Mouse (Mus musculus): ENCODE data around the gene Scp2d1. TPM values are rescaled to one million over a fixed set of nuclear protein-coding genes. Genes with fewer than 3 reads are reported as not detected.
"Not testable (repeated sequence)": the region's sequence is repeated elsewhere in the genome, so short reads cannot be mapped to it uniquely, and the experiment has no call there.

The Scp2d1 gene
- polyA plus RNA-seq (2011; ENCODE audit: insufficient read depth, insufficient read length, low read depth, missing spikeins) = not detected in 2 replicates

GRCm38 (mm10) chr2:144823356-144823755, at the start of gene Scp2d1:
Gene Scp2d1, plus strand, starts transcription at chr2:144823656.
- H3K9ac ChIP-seq (ENCODE audit: low read depth, poor library complexity, severe bottlenecking); H3K4me3 ChIP-seq (ENCODE audit: low read depth, low read length); H3K27me3 ChIP-seq (ENCODE audit: control insufficient read depth, insufficient read depth, low read length, poor library complexity, severe bottlenecking); H3K36me3 ChIP-seq (ENCODE audit: control insufficient read depth, insufficient read depth, low read length, poor library complexity, severe bottlenecking); H3K4me1 ChIP-seq (ENCODE audit: control insufficient read depth, insufficient read depth, low read length); H3K27ac ChIP-seq (ENCODE audit: insufficient read depth, low read length); H3K9me3 ChIP-seq (replicated peaks; ENCODE audit: control insufficient read depth, insufficient read depth, low read length, poor library complexity, severe bottlenecking): not testable (repeated sequence)

GRCm38 (mm10) chr2:144774636-144775160, 48.8 kb upstream of the Scp2d1 start:
- Histone ChIP-seq H3K27ac (ENCODE audit: insufficient read depth, low read length) (no peak overlapping the region), H3K36me3 (ENCODE audit: control insufficient read depth, insufficient read depth, low read length, poor library complexity, severe bottlenecking) (no peaks in the 10 kb centered on the region), H3K4me1 (ENCODE audit: control insufficient read depth, insufficient read depth, low read length) (no peaks in the 10 kb centered on the region), H3K4me3 (ENCODE audit: low read depth, low read length) (no peak overlapping the region), H3K9ac (ENCODE audit: low read depth, poor library complexity, severe bottlenecking) (no peak overlapping the region), H3K27me3 (ENCODE audit: control insufficient read depth, insufficient read depth, low read length, poor library complexity, severe bottlenecking) (no peaks in the 10 kb centered on the region), H3K9me3 (replicated peaks; ENCODE audit: control insufficient read depth, insufficient read depth, low read length, poor library complexity, severe bottlenecking) (no peaks in the 10 kb centered on the region)
- TF ChIP-seq POLR2A (IDR thresholded peaks at IDR 0.05; ENCODE audit: insufficient read depth, low read length) (no peak), CTCF (IDR thresholded peaks at IDR 0.05; ENCODE audit: low read depth, low read length) (no peak), EP300 (IDR thresholded peaks at IDR 0.05; ENCODE audit: insufficient read depth, low read depth, low read length) (no peak)

GRCm38 (mm10) chr2:144775626-144776025, 47.8 kb upstream of the Scp2d1 start:
- TF ChIP-seq EP300 (IDR thresholded peaks at IDR 0.05; ENCODE audit: insufficient read depth, low read depth, low read length) = no peak
- no peak for TF ChIP-seq CTCF (IDR thresholded peaks at IDR 0.05; ENCODE audit: low read depth, low read length)
- no peak for TF ChIP-seq POLR2A (IDR thresholded peaks at IDR 0.05; ENCODE audit: insufficient read depth, low read length)
- Histone ChIP-seq H3K4me3 (ENCODE audit: low read depth, low read length) (no peak overlapping the region), H3K9me3 (replicated peaks; ENCODE audit: control insufficient read depth, insufficient read depth, low read length, poor library complexity, severe bottlenecking) (no peaks in the 10 kb centered on the region), H3K36me3 (ENCODE audit: control insufficient read depth, insufficient read depth, low read length, poor library complexity, severe bottlenecking) (no peaks in the 10 kb centered on the region), H3K27me3 (ENCODE audit: control insufficient read depth, insufficient read depth, low read length, poor library complexity, severe bottlenecking) (no peaks in the 10 kb centered on the region), H3K9ac (ENCODE audit: low read depth, poor library complexity, severe bottlenecking) (no peak overlapping the region), H3K4me1 (ENCODE audit: control insufficient read depth, insufficient read depth, low read length) (no peaks in the 10 kb centered on the region), H3K27ac (ENCODE audit: insufficient read depth, low read length) (no peak overlapping the region)

- no peak overlapping the region for H3K9ac ChIP-seq (ENCODE audit: low read depth, poor library complexity, severe bottlenecking)
- H3K9me3 ChIP-seq (replicated peaks; ENCODE audit: control insufficient read depth, insufficient read depth, low read length, poor library complexity, severe bottlenecking) = no peaks in the 10 kb centered on the region
- H3K27me3 ChIP-seq (ENCODE audit: control insufficient read depth, insufficient read depth, low read length, poor library complexity, severe bottlenecking) = no peaks in the 10 kb centered on the region
- no peaks in the 10 kb centered on the region for H3K36me3 ChIP-seq (ENCODE audit: control insufficient read depth, insufficient read depth, low read length, poor library complexity, severe bottlenecking)
- no peak overlapping the region for H3K4me3 ChIP-seq (ENCODE audit: low read depth, low read length)
- TF ChIP-seq CTCF (IDR thresholded peaks at IDR 0.05; ENCODE audit: low read depth, low read length) (no peak), POLR2A (IDR thresholded peaks at IDR 0.05; ENCODE audit: insufficient read depth, low read length) (no peak), EP300 (IDR thresholded peaks at IDR 0.05; ENCODE audit: insufficient read depth, low read depth, low read length) (no peak)
- no peak overlapping the region for H3K27ac ChIP-seq (ENCODE audit: insufficient read depth, low read length)
- H3K4me1 ChIP-seq (ENCODE audit: control insufficient read depth, insufficient read depth, low read length) = no peaks in the 10 kb centered on the region
These were observed 44.2 kb upstream of the Scp2d1 start for GRCm38 (mm10) chr2:144779263-144779662.

GRCm38 (mm10) chr2:144780731-144781130, 42.7 kb upstream of the Scp2d1 start:
- Histone ChIP-seq H3K27ac (ENCODE audit: insufficient read depth, low read length) (no peak overlapping the region), H3K9me3 (replicated peaks; ENCODE audit: control insufficient read depth, insufficient read depth, low read length, poor library complexity, severe bottlenecking) (no peaks in the 10 kb centered on the region), H3K36me3 (ENCODE audit: control insufficient read depth, insufficient read depth, low read length, poor library complexity, severe bottlenecking) (no peaks in the 10 kb centered on the region), H3K4me1 (ENCODE audit: control insufficient read depth, insufficient read depth, low read length) (no peaks in the 10 kb centered on the region), H3K4me3 (ENCODE audit: low read depth, low read length) (no peak overlapping the region), H3K27me3 (ENCODE audit: control insufficient read depth, insufficient read depth, low read length, poor library complexity, severe bottlenecking) (no peaks in the 10 kb centered on the region), H3K9ac (ENCODE audit: low read depth, poor library complexity, severe bottlenecking) (no peak overlapping the region)
- TF ChIP-seq EP300 (IDR thresholded peaks at IDR 0.05; ENCODE audit: insufficient read depth, low read depth, low read length) (no peak), POLR2A (IDR thresholded peaks at IDR 0.05; ENCODE audit: insufficient read depth, low read length) (no peak), CTCF (IDR thresholded peaks at IDR 0.05; ENCODE audit: low read depth, low read length) (no peak)

- H3K9ac ChIP-seq (ENCODE audit: low read depth, poor library complexity, severe bottlenecking) = no peak overlapping the region
- no peaks in the 10 kb centered on the region for H3K36me3 ChIP-seq (ENCODE audit: control insufficient read depth, insufficient read depth, low read length, poor library complexity, severe bottlenecking)
- H3K27me3 ChIP-seq (ENCODE audit: control insufficient read depth, insufficient read depth, low read length, poor library complexity, severe bottlenecking) = no peaks in the 10 kb centered on the region
- TF ChIP-seq EP300 (IDR thresholded peaks at IDR 0.05; ENCODE audit: insufficient read depth, low read depth, low read length) (no peak), CTCF (IDR thresholded peaks at IDR 0.05; ENCODE audit: low read depth, low read length) (peak; percentile 8), POLR2A (IDR thresholded peaks at IDR 0.05; ENCODE audit: insufficient read depth, low read length) (no peak)
- no peak overlapping the region for H3K27ac ChIP-seq (ENCODE audit: insufficient read depth, low read length)
- H3K4me1 ChIP-seq (ENCODE audit: control insufficient read depth, insufficient read depth, low read length) = no peaks in the 10 kb centered on the region
- H3K9me3 ChIP-seq (replicated peaks; ENCODE audit: control insufficient read depth, insufficient read depth, low read length, poor library complexity, severe bottlenecking) = no peaks in the 10 kb centered on the region
- H3K4me3 ChIP-seq (ENCODE audit: low read depth, low read length) = no peak overlapping the region
These were observed 41.6 kb upstream of the Scp2d1 start for GRCm38 (mm10) chr2:144781871-144782270.

Data from ES-Bruce4 (cell line).